Mouse (Mus musculus) 3T3-L1 (cell line): ENCODE results near the gene Tipin.
"Not testable (repeated sequence)": the region's sequence is repeated elsewhere in the genome, so short reads cannot be mapped to it uniquely, and the experiment has no call there.

Source experiments
- DNase-seq: peaks from one replicate; pipeline ENCODE4 v3.0.0-alpha.2; 2015; ENCODE audit warnings: low read depth, low spot score

Tipin gene

GRCm38 (mm10) chr9:64281105-64281780 is at the start of gene Tipin:
Tipin (plus strand) TSS chr9:64281581.
- DNase-seq, result peak; percentile 93

- no peak for DNase-seq
These were observed 49.7 kb upstream of the Tipin start for GRCm38 (mm10) chr9:64231674-64232073.

- no peak for DNase-seq
These were observed 49.0 kb upstream of the Tipin start for GRCm38 (mm10) chr9:64232257-64232957.

- no peak for DNase-seq
These were observed 47.7 kb upstream of the Tipin start for GRCm38 (mm10) chr9:64233656-64234055.

- DNase-seq, result no peak
These were observed 46.5 kb upstream of the Tipin start, which contains the start of gene Uchl4 for GRCm38 (mm10) chr9:64234768-64235435. Uchl4 (plus strand) TSS chr9:64235201.

- no peak for DNase-seq
These were observed 45.3 kb upstream of the Tipin start for GRCm38 (mm10) chr9:64236056-64236455.

- no peak for DNase-seq
These were observed 41.3 kb upstream of the Tipin start for GRCm38 (mm10) chr9:64240116-64240515.

- DNase-seq, result no peak
These were observed 40.7 kb upstream of the Tipin start for GRCm38 (mm10) chr9:64240681-64241080.

- no peak for DNase-seq
These were observed 39.0 kb upstream of the Tipin start for GRCm38 (mm10) chr9:64242381-64242831.

GRCm38 (mm10) chr9:64249371-64249770 is 32.0 kb upstream of the Tipin start:
- no peak for DNase-seq

- no peak for DNase-seq
These were observed 31.2 kb upstream of the Tipin start for GRCm38 (mm10) chr9:64250111-64250730.

GRCm38 (mm10) chr9:64252591-64253020 is 28.8 kb upstream of the Tipin start:
- DNase-seq, result peak; percentile 48

GRCm38 (mm10) chr9:64253021-64253904 is 28.1 kb upstream of the Tipin start, which contains the start of gene Map2k1:
Map2k1 (minus strand) TSS chr9:64253631.
- peak; percentile 99 for DNase-seq

GRCm38 (mm10) chr9:64255422-64255821 is 26.0 kb upstream of the Tipin start:
- no peak for DNase-seq

- no peak for DNase-seq
These were observed 25.2 kb upstream of the Tipin start for GRCm38 (mm10) chr9:64256204-64256603.

- no peak for DNase-seq
These were observed 21.5 kb upstream of the Tipin start for GRCm38 (mm10) chr9:64259906-64260305.

GRCm38 (mm10) chr9:64261023-64261422 is 20.4 kb upstream of the Tipin start:
- peak; percentile 68 for DNase-seq

GRCm38 (mm10) chr9:64264813-64265212 is 16.6 kb upstream of the Tipin start:
- DNase-seq, result no peak

- DNase-seq, result no peak
These were observed 14.2 kb upstream of the Tipin start for GRCm38 (mm10) chr9:64267231-64267630.

GRCm38 (mm10) chr9:64268196-64268595 is 13.2 kb upstream of the Tipin start:
- DNase-seq, result no peak

- not testable (repeated sequence) for DNase-seq
These were observed 12.5 kb upstream of the Tipin start for GRCm38 (mm10) chr9:64268836-64269235.
